Mouse (Mus musculus) liver (tissue): ENCODE data around the gene Olfr1441.

ENCODE experiments used
- DNase-seq: peaks from one replicate; pipeline ENCODE4 v3.0.0-alpha.2; 2020; ENCODE audit warnings: mixed read lengths

Gene Olfr1441

GRCm38 (mm10) chr19:12417361-12417760, at the start of gene Olfr1441:
Olfr1441 (plus strand) TSS chr19:12417433.
- DNase-seq, result no peak

GRCm38 (mm10) chr19:12373004-12373403, 44.2 kb upstream of the Olfr1441 start:
- DNase-seq, result no peak

GRCm38 (mm10) chr19:12374465-12375025, 42.7 kb upstream of the Olfr1441 start:
- no peak for DNase-seq

- DNase-seq, result no peak
Observed at GRCm38 (mm10) chr19:12386979-12387378, 30.3 kb upstream of the Olfr1441 start, which contains the start of gene Olfr1440. Olfr1440 (plus strand) TSS chr19:12387279.

DNA sequence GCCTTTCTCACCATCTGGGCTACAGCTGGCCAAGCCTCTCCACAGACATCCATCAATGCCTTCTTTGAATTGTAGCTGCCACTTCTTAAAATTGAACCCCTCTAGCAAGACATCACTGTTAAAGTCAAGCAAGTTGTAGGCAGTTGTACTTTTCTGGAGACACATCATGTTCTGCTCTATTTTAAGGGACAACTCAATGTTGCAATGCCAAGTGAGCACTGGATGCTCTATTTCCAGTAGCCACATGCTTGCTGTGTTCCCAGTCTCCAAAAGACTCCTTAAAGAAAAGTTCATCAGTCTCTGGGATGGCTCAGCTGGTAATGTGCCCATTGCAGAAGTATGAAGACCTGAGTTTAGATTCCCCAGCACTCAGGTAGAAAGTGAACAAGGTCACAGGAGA, 3.5 kb upstream of the Olfr1441 start:
- no peak for DNase-seq

- DNase-seq, result no peak
Observed at GRCm38 (mm10) chr19:12418312-12418711, 1.1 kb downstream of the Olfr1441 start.

DNA sequence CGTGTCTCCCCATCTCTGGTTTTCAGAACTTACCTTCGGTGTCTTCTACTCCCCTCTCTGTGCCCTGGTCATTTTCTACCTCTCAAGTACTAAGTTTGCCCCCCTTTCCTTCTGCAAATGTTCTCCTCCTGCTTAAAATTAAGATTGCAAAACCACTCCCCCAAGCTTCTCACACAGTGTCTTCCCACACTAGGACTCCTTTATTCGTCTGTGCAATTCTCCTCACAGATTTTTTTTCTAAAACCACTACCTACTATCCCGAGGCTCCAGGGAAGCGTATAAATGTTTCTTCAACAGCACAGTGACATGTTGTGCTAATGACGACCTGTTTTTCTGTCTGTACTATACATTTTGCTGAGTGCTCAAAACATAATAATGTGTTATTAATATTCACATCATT, 3.3 kb downstream of the Olfr1441 start:
- no peak for DNase-seq

DNA sequence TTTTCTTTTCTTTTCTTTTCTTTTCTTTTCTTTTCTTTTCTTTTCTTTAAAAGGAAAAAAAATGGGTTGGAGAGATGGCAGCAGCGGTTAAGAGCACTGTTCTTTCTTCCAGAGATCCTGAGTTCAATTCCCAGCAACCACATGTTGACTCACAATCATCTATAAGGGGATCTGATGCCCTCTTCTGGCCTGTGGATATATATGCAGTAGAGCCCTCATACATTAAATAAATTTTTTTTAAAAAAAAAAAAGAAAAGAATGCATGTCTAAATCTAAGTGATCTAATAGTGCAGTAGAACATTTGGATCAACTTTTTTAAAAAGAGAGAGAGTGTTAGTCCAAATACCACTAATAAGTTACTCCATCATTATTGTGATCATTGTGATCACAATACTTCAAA, 4.4 kb downstream of the Olfr1441 start:
- no peak for DNase-seq

DNA sequence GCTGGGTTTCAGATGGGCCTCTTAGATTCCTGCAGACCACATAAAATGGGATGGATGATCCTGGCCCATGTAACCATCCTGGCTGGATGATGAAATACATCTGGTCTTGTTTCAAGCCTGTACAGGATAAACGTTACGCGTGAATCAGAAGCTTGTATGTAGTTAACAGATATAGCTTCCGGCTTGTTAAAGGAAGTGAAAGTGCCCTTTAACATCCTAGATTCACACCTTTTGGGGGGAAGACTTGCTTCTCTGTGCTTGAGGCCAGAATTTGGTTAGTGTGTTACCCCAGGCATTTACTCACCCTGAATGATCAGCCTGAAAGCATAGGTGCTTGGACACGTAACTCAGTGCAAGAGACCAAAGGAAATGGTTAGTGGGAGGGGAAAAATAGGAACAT, 9.9 kb downstream of the Olfr1441 start:
- DNase-seq, result no peak

DNA sequence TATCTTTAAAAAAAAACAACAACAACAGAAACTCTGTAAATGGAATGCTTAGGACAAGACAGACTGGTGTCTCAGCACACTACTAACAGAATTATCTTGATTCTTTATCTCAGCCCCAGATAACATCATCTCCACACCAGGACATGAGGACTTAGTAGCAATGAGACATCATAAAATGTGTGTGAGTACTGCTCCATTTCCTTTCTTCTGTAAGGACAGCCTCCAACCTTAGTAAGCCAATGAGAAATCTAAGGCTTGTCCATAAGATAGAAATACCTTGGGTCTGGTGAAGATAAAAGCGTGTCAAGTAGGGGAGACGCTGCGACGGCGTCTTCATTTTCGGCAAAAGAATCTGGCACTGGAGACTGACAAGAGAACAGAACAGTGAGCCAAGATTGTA, 10.4 kb downstream of the Olfr1441 start, which contains the start of gene Pfpl:
Gene Pfpl (plus strand): TSS at position 301 of the 400 bp plus-strand sequence.
- DNase-seq, result no peak

DNA sequence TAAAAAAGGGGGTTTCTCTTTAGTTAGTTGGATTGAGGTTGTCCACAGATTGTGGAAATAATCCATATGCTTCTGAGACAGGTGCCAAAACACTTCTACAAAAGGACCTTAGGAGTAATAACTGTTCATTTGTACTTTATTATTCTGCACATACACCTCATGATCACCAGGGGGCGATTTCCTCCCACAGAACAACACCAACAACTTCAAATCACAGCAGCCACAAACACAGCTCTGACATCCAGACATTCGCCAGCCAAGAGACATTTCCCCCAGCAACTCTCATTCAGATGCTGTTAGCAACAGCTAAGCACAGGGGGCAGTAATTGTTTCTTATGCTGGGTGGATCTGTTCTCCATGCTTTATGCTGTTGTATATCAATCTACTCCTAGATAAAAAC, 15.8 kb downstream of the Olfr1441 start:
- DNase-seq, result no peak

GRCm38 (mm10) chr19:12435011-12435416, 17.8 kb downstream of the Olfr1441 start:
- DNase-seq, result no peak

DNA sequence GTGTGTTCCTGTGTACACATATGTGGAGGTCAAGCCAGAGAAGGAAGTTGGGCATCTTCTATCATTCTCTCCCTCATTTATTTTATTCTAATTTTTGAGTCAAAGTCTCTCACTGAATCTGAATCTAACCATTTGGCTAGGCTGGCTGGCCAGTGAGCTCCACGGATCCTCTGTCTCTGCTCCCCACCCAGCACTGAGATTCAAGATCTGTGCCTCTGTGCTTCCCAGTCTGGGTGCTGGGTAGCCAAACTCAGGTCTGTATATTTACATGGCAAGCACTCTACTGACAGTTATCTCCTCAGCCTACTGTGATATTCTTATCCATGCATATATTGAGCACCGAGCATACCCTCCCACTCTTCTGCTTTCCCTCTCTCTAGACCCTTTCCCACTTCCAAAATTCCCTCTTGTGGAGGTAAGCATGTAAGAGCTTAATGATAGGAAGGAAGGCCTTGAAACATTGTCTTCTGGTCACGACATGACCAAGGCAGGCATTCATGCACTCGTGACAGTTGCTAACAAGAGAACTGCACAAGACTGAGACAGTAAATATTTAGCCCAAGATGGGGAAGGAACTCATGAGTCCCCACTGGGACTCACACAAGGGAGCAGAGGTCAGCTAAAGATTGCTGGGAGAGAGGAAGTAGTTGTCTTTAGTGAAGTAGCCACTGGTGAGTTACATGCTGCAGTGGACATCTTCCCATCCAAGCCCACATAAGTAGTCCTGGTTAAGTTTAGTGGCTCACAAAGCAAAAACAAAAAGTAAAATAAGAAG, 18.7 kb downstream of the Olfr1441 start:
- no peak for DNase-seq

DNA sequence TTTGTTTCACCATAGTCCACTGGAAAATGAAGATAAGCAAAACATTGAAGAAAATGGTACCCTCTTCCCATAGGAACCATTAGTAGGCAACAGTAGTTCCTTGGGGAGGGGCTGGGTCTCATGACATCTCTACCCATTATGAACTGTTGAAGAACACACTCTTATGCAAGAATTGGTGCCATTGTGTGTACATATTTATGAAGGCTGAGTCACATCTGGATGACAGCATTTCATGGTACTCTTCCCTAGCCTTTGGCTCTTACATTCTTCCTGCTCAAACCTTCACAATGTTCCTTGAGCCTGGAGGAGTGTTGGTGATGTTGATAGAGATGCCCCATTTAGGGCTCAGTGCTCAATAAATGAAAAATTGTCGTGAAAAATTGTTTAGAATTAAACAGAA, 22.3 kb downstream of the Olfr1441 start:
- DNase-seq, result no peak

GRCm38 (mm10) chr19:12440103-12440725, 23.0 kb downstream of the Olfr1441 start:
- DNase-seq, result no peak

DNA sequence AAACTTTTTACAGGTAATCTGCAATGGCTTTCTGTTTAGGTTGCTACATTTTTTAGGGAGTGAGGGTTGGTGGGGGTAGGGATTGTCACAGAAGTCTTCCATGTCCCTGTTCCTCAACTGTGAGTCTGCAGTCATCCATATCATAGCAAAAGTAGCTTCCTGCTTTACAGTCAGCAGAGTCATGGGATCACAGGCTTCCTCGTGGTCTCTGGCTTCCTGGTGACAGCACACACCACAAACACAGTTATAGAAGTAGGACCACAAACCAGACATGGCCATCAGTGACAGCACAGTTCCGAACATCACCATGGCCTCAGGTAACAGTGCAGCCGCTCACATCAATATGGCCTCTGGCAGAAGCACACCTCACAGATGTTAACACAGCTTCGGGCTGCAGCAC, 25.3 kb downstream of the Olfr1441 start:
- DNase-seq, result no peak

DNA sequence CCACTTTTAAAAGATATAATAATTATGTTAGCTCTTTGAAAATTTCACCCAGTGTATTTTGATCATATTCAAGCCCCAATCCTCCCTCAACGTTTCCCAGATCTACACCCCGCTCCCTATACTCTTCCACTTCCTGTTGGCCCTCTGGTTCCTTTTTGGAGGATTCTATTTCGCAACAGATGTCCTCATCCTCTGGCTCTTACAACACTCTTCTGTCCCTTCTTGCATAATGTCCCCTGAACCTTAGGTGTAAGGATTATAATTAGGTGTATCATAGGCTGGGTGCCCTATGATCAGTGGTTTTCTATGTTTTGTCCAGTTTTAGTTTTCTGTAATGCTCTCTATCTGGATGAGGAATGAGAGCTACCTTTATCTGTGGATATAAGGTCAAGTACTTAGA, 27.8 kb downstream of the Olfr1441 start:
- no peak for DNase-seq

DNA sequence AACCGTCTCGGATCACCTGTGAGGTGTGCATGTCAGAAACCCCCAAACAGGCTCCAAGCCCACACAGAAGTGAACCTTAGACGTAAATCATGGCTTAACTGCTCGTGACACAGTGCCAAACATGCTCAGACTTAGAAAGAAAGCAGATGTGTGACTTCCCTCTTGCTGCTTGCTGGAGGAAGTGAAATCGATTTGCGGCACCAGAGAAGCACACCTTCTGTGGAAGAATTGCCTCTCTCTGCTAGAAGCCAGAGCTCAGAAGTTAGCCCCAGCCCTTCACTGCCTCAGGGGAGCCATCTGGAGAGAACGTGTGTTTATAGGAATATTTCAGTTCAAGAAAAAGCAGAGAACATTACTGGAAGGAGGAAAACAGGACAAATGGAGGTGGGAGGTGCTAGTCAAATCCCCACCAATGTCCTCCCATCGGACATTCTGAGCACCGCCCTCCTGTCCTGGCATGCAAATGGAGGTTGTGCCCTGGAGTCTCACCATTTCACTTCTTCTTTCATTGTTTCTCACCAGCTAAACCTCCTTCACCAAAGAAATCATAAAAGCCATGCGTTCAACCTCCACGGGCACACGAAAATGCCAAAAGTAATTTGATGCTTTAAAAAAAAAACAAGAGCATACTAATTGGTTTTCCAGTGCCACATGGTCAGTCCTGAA, 40.3 kb downstream of the Olfr1441 start:
- no peak for DNase-seq

DNA sequence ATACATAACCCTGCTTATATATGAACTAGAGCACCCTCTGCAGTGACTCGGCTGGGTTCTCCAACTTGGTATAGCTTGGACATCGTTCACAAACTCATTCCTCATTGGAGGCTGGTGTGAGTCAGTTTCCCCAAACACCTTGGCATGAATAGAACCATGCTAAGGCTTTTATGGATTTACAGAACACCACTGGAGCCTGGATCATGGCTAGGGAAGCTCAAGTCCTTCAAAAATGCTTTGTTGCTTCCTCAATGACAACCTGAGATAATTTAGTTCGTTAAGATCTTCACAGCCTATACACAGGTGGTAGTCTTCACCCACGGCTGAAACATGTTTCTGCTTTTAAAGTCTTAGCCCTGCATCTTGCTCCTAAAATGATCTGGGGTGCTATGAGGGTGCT, 42.3 kb downstream of the Olfr1441 start:
- no peak for DNase-seq

GRCm38 (mm10) chr19:12460282-12461249, 43.3 kb downstream of the Olfr1441 start, which contains the start of gene Mpeg1:
Mpeg1 (plus strand) TSS chr19:12460779.
- DNase-seq, result no peak

DNA sequence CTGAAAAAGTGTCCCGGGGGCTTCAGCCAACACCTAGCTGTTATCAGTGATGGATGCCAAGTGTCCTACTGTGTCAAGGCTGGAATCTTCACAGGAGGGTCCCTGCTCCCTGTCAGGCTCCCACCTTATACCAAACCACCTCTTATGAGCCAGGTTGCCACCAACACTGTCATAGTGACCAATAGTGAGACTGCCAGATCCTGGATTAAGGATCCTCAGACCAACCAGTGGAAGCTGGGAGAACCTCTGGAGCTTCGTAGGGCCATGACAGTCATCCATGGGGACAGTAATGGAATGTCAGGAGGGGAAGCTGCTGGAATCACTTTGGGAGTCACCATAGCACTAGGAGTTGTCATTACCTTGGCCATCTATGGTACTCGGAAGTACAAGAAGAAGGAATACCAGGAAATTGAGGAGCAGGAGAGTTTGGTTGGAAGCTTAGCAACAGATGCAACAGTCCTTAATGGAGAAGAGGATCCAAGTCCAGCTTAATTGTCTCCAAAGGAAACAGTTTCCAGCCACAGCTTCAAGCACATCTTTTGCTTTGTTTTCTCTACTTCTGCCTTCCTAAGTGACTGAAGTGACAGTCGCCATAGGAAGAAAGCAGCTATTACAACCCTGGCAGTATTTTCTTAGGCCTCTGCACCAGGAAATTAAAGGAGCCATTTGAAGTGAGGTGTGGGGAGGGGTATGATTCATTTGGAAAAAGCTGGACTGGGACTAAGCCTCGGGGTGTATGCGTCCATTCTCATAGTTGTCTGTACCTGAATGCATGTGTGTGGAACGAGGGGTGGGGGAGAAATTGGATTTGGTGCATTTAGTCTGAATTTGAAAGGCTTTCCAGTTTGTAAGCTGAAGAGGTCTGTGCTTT, 45.9 kb downstream of the Olfr1441 start:
- no peak for DNase-seq
